Mouse (Mus musculus) liver, postnatal 0 days (tissue): Measurements from ENCODE around the gene Mad1l1. TPM values are rescaled to one million over a fixed set of nuclear protein-coding genes. Genes with fewer than 3 reads are reported as not detected.
"Not testable (repeated sequence)": the region's sequence is repeated elsewhere in the genome, so short reads cannot be mapped to it uniquely, and the experiment has no call there.

Source experiments
- ATAC-seq: fragments of 200-750 bp; cut with Nextera tagmentation; 2 replicates; pipeline ENCODE4 v1.8.0; 2017; ENCODE audit warnings: mild to moderate bottlenecking, moderate library complexity
- DNase-seq: peaks from one replicate; pipeline ENCODE4 v3.0.0-alpha.2; 2016
- H3K27ac ChIP-seq: fragments of 300-500 bp; sonication (generic); 2 replicates; pipeline ENCODE4 v1.5.1; 2014; ENCODE audit warnings: antibody characterized with exemption, moderate library complexity, mild to moderate bottlenecking, low read depth
- H3K27me3 ChIP-seq: fragments of 300-500 bp; sonication (generic); 2 replicates; pipeline ENCODE4 v1.6.1; 2014; ENCODE audit warnings: low read length, control low read depth, mixed read lengths; ENCODE audit not compliant: insufficient read depth
- H3K36me3 ChIP-seq: fragments of 300-500 bp; sonication (generic); replicated peaks from 2 replicates; pipeline ENCODE4 v1.6.1; 2014; ENCODE audit warnings: mild to moderate bottlenecking, control low read depth, low read length, moderate library complexity, mixed read lengths; ENCODE audit not compliant: insufficient read depth
- H3K4me1 ChIP-seq: fragments of 300-500 bp; sonication (generic); 2 replicates; pipeline ENCODE4 v1.6.1; 2014; ENCODE audit warnings: antibody characterized with exemption, mild to moderate bottlenecking, control low read depth; ENCODE audit not compliant: insufficient read depth
- H3K4me2 ChIP-seq: fragments of 300-500 bp; sonication (generic); 2 replicates; pipeline ENCODE4 v1.6.1; 2014; ENCODE audit warnings: low read depth, mild to moderate bottlenecking, low read length, moderate library complexity, mixed read lengths
- H3K4me3 ChIP-seq: fragments of 300-500 bp; sonication (generic); 2 replicates; pipeline ENCODE4 v1.5.1; 2014; ENCODE audit warnings: low read depth, low read length
- H3K9ac ChIP-seq: fragments of 300-500 bp; sonication (generic); replicated peaks from 2 replicates; pipeline ENCODE4 v1.6.1; 2014; ENCODE audit warnings: mild to moderate bottlenecking, moderate library complexity
- H3K9me3 ChIP-seq: fragments of 300-500 bp; sonication (generic); 2 replicates; pipeline ENCODE4 v1.6.1; 2016; ENCODE audit warnings: mild to moderate bottlenecking, control low read depth, low read length, mixed read lengths
- CTCF ChIP-seq: sonication (generic); IDR thresholded peaks from 2 replicates; pipeline ENCODE4 v1.5.1; 2016; ENCODE audit warnings: antibody characterized with exemption, low read depth
- EP300 ChIP-seq: IDR thresholded peaks from 2 replicates; pipeline ENCODE4 v1.6.1; 2016; ENCODE audit warnings: antibody characterized with exemption, low read depth, mild to moderate bottlenecking
- WGBS: fragments of 180-500 bp; shearing (Covaris S2); extraction: QIAGEN DNeasy Blood & Tissue Kit; methylation state at CpG from one replicate; pipeline ENCODE4 v1.1.7; 2014; ENCODE audit not compliant: insufficient replicate concordance; 5-methylcytosine and 5-hydroxymethylcytosine counted together
- polyA plus RNA-seq: library from polyadenylated mRNA; unstranded; fragments of >200 nt; fragmentation: Nextera tagmentation; extraction: Ambion mirVana; gene quantifications from 2 replicates; pipeline ENCODE4 v1.2.1, GENCODE M21; 2015

Gene Mad1l1
- 16.4 and 17.0 TPM in 2 replicates for polyA plus RNA-seq

- no peaks in the 10 kb centered on the region for H3K27me3 ChIP-seq
- peak within 1 kb of the TSS; percentile 87 for H3K4me2 ChIP-seq
- H3K27ac ChIP-seq: peak within 1 kb of the TSS; percentile 97
- DNase-seq (peak; percentile 94), ATAC-seq (peak; percentile 97)
- TF ChIP-seq EP300: peak; percentile 93
- peak; percentile 54 for TF ChIP-seq CTCF
- 1% methylated on average over 56 of the region's 60 CpGs for WGBS
- H3K9me3 ChIP-seq: no peaks in the 10 kb centered on the region
- peak within 1 kb of the TSS; percentile 88 for H3K4me3 ChIP-seq
- H3K9ac ChIP-seq: peak within 1 kb of the TSS; percentile 97
- no peaks in the 10 kb centered on the region for H3K36me3 ChIP-seq
- peaks cover 8% of the 10 kb centered on the region for H3K4me1 ChIP-seq
Observed at GRCm38 (mm10) chr5:140321042-140321755, at the start of gene Mad1l1, which contains the start of gene Nudt1. Gene Mad1l1, minus strand, starts transcription at chr5:140321552. Gene Nudt1, plus strand, starts transcription at chr5:140321656.

GRCm38 (mm10) chr5:140370446-140371254, 49.3 kb upstream of the Mad1l1 start:
- peak overlapping the region; percentile 38; the same call in 1 of the 2 replicates for H3K9ac ChIP-seq
- DNase-seq (no peak), ATAC-seq (peak; percentile 56)
- H3K27me3 ChIP-seq: no peaks in the 10 kb centered on the region
- peak; percentile 57; the same call in 1 of the 2 replicates for TF ChIP-seq EP300
- TF ChIP-seq CTCF: no peak
- H3K27ac ChIP-seq: peak overlapping the region; percentile 85
- H3K9me3 ChIP-seq: no peaks in the 10 kb centered on the region
- H3K4me3 ChIP-seq: no peak overlapping the region
- 41% methylated on average over 6 of the region's 6 CpGs for WGBS
- peaks cover 50% of the 10 kb centered on the region for H3K4me1 ChIP-seq
- H3K36me3 ChIP-seq: no peaks in the 10 kb centered on the region
- H3K4me2 ChIP-seq: peak overlapping the region; percentile 26

GRCm38 (mm10) chr5:140369466-140369865, 48.1 kb upstream of the Mad1l1 start:
- no peak for DNase-seq
- WGBS: 59% methylated on average over 2 of the region's 2 CpGs
- no peak for ATAC-seq

GRCm38 (mm10) chr5:140368926-140369325, 47.6 kb upstream of the Mad1l1 start:
- TF ChIP-seq CTCF (no peak), EP300 (no peak)
- WGBS: 78% methylated on average over 4 of the region's 4 CpGs
- ATAC-seq (no peak), DNase-seq (no peak)
- no peak overlapping the region for H3K4me2 ChIP-seq
- no peaks in the 10 kb centered on the region for H3K9me3 ChIP-seq
- no peak overlapping the region for H3K4me3 ChIP-seq
- peak overlapping the region; percentile 85 for H3K27ac ChIP-seq
- H3K9ac ChIP-seq: no peak overlapping the region
- no peaks in the 10 kb centered on the region for H3K36me3 ChIP-seq
- peaks cover 42% of the 10 kb centered on the region for H3K4me1 ChIP-seq
- H3K27me3 ChIP-seq: no peaks in the 10 kb centered on the region

More at GRCm38 (mm10) chr5:140369466-140369865, 48.1 kb upstream of the Mad1l1 start:
- Histone ChIP-seq H3K27me3 (no peaks in the 10 kb centered on the region), H3K4me3 (no peak overlapping the region), H3K9me3 (no peaks in the 10 kb centered on the region), H3K36me3 (no peaks in the 10 kb centered on the region), H3K9ac (peak overlapping the region; percentile 13; the same call in 1 of the 2 replicates), H3K4me2 (peak overlapping the region; percentile 18; the same call in 1 of the 2 replicates), H3K27ac (peak overlapping the region; percentile 85), H3K4me1 (peaks cover 43% of the 10 kb centered on the region)
- TF ChIP-seq CTCF (no peak), EP300 (no peak)

- 79% methylated on average over 2 of the region's 2 CpGs for WGBS
- H3K4me1 ChIP-seq: peaks cover 39% of the 10 kb centered on the region
- H3K36me3 ChIP-seq, H3K4me3 ChIP-seq, H3K9me3 ChIP-seq, ATAC-seq, H3K4me2 ChIP-seq, DNase-seq, H3K27ac ChIP-seq, H3K27me3 ChIP-seq, H3K9ac ChIP-seq: not testable (repeated sequence)
Observed at GRCm38 (mm10) chr5:140368126-140368525, 46.8 kb upstream of the Mad1l1 start.

- ATAC-seq (no peak), DNase-seq (no peak)
- Histone ChIP-seq H3K9me3 (no peaks in the 10 kb centered on the region), H3K4me1 (peaks cover 8% of the 10 kb centered on the region), H3K27me3 (no peaks in the 10 kb centered on the region), H3K9ac (no peak overlapping the region), H3K4me3 (no peak overlapping the region), H3K36me3 (peaks cover 2% of the 10 kb centered on the region; the same call in 1 of the 2 replicates), H3K27ac (no peak overlapping the region), H3K4me2 (no peak overlapping the region)
- WGBS: 86% methylated on average over 5 of the region's 5 CpGs
- TF ChIP-seq EP300 (no peak), CTCF (no peak)
Observed at GRCm38 (mm10) chr5:140364415-140364814, 43.1 kb upstream of the Mad1l1 start.
